Mouse (Mus musculus) left cerebral cortex, postnatal 10 days (tissue): Measurements from ENCODE around the gene Erp27. TPM values are rescaled to one million over a fixed set of nuclear protein-coding genes. Genes with fewer than 3 reads are reported as not detected.
A peak's percentile ranks its signal among the peaks of the same experiment; 100 is the strongest.

ENCODE experiments used
- DNase-seq, 2 experiments: peaks; one replicate each; pipeline ENCODE4 v3.0.0; 2021 to 2022; ENCODE audit warnings: low spot score in 2 of 2, mixed read lengths in 1 of 2; ENCODE audit errors: extremely low spot score in 1 of 2
- intact Hi-C: fragments of 180-260 bp; cut with DNase I; formaldehyde crosslinking; loops from one replicate; pipeline ENCODE4 v1.15.1; 2025
- total RNA-seq, 2 experiments: library from RNA; stranded (reverse); gene quantifications; 2 replicates each; pipeline ENCODE4 v1.2.3; 2021

The Erp27 gene
- total RNA-seq, 2 experiments from 2014 or later = 0.69 TPM; not detected in 1

DNA sequence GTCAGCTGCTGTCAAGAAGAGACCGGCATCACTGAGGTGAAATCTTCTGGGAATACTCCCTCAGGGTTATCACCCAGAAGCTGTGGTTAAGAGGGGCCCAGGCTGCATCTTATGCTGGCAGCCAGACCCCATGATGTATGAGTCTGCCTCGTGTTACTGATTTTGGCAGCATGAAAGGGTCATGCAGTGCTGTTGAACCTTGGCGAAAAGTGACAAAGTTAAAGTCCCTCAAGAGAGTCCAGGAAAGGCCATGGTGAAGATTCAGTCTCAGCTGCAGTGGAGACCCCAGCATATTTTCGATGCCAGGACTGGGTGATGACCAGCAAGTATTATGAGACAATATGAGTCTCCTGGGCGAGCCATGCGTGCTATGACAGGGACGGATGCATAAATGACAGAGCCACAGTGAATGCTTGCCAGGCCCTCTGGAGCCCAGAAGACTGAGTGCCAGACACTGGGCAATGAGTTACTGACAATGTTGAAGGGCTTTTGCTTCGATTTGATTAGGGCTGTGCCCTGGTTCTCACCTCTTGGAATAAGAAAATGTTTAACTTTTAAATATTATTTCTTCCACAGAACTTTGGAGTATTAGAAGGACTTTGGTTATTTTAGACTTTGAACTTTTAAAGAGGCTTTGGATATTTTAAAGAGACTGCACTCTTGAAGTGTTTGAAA is 6.1 kb downstream of the Erp27 start:
- intact Hi-C loops = no loop called here
- DNase-seq = no peak

DNA sequence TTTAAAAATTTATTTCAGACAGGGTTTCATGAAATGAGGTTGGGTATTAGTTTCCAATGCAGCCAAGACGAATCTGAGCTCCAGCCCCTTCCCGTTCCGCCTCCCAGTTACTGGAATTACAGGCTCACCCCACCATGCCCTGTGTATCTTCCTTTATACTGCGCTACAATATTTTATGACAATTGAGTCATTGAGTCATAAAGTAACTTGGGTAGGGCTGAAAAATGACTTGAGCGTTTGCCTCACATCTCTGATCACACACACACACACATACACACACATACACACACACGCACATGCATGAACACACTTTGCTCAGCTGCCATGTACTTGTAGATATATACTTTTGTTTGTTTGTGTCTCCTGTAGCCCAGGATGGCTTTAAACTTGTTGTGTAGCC is 7.7 kb downstream of the Erp27 start:
- DNase-seq = no peak
- intact Hi-C loops = no loop called here

DNA sequence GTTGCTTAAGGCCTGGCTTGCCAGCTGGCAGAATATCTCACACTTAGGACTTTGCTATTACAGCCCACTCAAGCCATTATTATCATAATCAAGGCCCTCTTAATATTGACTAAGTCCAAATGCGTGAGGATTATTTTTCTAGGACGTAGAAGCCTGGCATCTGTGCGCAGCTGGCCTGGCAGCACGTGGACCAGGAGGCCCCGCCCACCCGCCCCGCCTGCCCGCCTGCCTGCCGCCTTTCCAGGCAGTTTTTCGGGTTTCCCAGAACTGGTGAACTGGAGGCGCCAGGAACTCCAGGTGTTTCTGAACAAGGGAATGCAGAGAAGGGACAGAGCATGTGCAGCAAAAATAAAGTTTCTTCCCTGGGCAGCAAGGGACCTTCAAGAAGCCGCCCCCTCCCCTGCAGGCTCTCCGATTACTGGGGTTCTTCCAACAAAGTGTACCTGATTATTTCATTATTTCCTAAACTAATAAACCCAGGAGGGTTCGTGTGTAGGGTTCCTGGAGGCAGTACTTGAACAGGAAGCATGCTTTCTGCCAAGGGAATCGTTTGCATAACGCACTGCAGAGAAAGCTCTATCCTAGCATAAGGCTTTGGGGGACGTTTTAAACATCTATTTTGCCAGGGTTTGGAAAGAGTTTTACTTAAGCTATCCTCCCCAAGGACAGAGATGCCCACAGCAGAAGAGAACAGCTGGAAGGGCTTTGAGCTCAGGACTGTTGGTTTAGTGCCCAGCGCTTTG is 8.4 kb downstream of the Erp27 start:
- no peak for DNase-seq
- intact Hi-C loops = no loop called here

DNA sequence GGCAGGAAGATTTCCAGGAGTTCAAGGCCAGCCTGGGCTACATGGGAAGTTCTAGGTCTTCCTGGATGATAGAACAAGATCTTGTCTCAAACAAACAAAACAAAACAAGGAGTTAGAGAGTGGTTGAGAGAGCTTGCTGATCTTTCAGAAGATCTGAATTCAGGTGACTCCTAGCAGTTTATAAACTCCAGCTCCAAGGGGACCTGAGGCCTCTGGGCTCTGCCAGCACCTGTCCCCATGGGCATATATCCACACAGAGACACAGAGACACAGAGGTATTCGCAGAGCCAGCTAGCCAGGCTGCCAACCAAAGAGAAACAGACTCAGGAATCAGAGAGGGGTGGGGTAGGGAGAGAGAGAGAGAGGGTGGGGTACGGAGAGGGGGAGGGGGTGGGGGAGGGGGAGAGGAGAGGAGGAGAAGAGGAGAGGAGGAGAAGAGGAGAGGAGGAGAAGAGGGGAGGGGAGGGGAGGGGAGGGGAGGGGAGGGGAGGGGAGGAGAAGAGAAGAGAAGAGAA is 9.2 kb downstream of the Erp27 start:
- intact Hi-C loops = no loop called here
- no peak for DNase-seq

DNA sequence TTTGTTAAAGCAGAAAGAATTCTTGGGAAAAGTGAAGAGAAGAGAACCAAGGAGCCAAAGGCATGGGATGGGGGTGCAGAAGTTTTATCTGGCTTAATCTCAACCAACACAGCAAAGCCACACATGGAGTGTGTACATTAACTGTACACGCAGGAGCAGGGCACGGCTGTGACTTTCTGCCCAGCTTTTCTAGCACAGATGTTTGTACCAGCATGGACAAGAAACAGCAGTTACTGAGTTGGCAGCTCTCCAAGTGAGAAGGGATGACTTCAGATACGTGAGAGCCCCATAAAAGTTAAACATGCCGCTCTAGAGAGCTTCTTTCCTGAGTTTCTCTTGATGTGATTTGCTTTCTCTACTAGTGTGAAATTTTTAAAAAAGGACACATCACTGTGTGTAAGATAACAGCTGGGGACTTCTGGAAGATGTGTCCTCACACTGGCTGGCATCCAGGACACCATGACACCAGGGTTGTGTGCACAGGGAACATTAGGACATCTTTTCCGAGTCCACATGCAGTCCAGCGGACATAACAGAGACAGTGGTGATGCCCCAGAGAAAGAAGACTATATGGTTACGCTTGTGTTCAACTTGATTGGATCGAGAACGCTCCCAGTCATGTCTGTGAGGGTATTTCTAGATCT is 11.6 kb downstream of the Erp27 start:
- intact Hi-C loops = no loop called here
- DNase-seq = peak in 1 of 2 experiments; percentile 27

DNA sequence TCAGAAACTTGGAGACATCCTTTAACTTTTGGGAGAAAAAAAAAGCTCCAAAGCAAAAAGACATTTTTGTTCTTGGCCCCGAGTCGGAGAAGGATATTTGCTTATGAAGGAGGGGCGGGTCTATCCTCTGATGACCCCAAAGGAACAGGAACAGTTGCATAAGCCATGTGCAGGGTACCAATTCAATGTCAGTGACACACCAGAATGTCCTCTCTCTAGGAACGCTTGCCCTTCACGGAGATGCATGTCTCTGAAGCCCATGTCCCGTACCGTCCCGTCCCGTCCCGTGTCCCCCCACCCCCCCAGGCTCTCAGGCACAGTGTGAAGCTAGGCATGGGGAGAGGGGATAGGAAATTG is 15.1 kb downstream of the Erp27 start:
- intact Hi-C loops = no loop called here
- no peak for DNase-seq

DNA sequence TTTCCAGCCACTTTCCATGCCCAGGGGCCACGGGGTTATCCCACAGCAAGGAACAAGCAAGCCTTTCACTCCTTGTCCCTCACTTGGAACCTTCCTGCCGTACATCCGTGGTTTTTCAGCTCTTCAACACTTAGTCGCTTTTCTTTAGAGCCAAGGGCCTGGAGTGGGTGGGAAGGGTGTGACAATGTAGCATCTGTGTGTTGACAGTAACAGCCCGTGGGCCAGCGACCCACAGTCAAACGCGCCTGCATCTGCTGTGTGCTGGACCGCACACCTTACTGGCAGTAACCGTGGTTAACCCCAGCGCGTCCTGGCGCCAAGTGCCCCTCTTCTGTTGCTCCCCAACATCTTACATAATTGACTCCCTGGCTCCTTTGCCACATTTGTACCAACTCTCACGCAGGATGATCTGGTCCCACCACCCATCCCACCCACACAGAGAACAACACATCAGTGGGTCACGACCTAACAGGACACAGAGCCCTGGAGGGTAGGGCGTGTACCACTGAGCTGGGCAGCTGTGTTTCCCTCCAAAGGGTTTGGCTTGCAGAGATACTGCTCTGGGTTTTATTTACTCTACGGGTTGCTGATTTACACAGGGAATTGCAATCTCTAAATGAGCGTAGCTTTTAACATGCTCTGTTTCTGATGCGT is 15.6 kb downstream of the Erp27 start:
- intact Hi-C loops = no loop called here
- no peak for DNase-seq

DNA sequence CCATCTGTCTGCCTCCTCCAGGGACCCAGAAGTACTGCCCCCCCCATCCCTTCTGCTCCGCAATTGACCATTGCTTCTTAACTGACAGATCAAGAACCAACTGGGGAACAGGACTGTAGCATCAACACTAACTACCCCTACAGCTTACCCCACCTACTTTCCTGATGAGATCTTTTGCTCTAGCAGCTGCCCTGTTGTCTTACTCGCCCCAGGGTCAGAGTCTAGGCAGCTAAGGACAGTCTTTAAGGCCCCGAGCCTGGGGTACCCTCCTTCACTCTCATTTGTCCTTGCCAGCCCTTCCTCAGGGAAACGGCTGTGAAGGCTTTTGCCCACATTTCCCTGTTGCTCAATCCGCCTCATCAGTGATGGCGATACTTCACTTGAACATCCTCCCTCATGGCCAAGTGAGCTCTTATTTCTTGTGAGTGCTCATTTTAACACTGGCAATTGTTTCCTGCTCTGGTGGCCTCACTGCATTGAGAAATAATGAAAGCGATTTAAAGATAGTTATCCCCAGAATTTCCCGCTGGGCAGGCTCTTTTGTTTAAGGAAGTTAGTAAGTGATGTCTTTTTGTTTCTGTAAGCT is 18.0 kb downstream of the Erp27 start:
- intact Hi-C loops = no loop called here
- no peak for DNase-seq

DNA sequence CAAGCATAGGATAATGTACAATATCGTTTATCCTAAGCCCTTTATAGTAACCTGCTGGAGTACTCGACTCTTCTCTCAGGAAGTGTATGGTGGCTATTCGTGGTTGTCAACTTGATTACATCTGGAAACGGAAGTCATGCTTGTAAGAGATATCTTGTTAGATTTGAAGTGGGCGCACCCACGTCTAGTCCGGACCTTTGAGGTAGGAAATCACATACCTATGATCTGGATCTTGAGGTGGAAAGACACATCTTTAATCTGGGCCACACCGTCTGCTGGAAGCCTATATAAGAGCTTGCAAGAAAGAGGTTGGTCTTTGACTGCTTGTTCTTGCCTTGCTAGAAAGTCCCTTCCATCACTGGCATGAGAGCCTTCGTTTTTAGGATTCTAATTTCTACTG is 19.5 kb downstream of the Erp27 start:
- intact Hi-C loops = no loop called here
- DNase-seq = no peak

DNA sequence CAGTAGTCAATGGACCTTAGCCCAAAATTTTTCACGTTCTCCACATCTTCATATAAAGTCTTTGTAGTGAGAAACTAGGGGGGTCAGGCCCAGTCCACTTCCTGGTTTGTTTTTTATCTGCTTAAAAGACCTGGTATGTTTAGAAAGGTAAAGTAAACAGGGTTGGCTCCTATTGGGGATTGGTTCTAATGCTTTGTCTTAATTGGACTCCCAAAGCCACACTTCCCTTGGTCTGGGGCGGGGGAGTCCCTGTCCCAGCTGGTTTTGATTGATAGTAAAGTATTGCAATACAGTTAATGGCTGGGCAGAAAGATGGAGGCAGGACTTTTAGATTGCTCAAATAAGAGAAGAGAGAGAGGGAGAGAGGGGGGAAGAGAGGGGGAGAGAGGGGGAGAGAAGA is 21.0 kb downstream of the Erp27 start:
- DNase-seq = no peak
- intact Hi-C loops = no loop called here

DNA sequence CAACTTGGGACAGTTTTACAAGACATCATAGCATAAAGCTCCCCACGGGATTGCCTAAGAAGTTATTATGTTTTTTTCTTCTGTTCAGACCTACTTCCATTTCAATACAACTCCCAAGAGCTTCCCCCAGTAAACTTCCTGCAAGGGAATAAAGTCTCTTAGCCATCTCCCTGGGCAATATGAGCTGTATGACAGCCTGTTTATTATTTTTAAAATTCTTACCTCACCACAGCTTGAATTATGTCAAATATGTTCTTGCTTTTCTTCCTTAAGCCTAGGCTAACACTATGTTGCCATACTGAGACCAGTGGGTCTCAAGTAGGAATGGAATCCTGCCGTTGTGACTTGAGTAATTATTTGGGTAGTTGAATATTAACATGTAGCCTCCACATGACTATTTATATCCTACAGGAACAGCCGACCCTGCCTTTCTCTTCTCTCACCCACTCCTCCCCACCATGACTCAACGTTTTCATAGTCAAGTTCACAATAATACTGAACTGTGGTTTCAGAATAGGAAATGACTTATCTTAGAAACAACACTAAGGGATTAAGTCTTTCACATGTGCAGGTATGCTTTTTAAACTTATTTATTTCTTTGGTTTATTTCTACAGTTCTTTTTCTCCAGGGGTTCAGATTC is 21.5 kb downstream of the Erp27 start:
- DNase-seq = no peak
- intact Hi-C loops = no loop called here

DNA sequence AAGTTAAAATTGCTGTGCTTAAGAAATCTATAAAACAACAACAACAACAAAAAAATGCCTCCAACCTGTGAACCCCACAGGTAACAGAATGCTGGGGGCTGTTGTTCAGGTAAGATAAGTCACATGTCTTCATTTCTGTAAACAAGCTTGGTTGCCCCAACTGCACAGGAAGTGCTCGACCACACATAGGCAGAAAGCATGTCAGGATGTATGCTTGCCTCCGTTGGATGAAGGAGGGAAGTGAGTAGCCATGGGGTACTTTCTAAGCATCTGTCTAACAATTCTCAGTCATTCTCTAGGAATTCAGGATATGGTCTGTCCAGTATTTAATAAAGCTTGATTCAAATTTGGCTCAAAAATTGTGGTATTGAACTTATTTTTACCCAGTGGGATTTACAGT is 23.0 kb downstream of the Erp27 start:
- intact Hi-C loops = no loop called here
- DNase-seq = no peak

DNA sequence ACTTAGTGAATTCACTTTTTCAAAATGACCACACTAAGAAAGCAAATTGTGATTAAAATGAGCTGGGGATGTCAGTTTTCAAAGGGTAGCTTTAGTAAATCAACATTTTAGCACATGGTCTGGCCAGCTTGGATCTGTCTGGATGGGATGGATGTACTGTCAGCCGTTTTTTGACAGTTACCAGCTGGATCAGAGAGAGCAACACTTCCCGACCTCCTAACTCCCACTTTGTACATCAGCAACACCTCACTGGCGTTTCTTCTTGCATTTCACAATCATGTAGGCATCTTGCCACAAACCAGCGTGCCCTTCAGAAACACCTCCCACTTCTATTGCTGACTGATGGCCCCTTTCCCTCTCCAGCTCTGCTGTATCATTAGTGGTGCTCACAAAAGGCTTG is 23.8 kb downstream of the Erp27 start:
- intact Hi-C loops = no loop called here
- no peak for DNase-seq

DNA sequence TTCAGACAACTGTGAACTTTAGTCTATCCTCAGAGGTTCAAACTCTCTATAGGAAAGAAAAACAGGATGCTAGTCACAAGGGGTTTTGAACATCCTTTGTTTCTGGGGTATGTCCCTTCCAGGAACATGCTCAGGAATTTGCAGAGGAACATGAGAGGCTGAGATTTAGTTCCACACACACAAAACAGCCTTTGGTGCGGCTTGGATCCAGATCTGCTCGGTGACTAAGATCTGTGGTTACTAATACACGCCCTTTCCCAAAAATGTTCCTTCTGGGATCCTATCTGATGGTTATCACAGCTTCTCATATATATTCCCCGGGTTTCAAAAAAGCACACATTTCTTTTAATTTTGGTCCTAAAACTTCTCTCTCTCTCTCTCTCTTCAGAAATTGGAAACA is 24.2 kb downstream of the Erp27 start:
- intact Hi-C loops = no loop called here

DNA sequence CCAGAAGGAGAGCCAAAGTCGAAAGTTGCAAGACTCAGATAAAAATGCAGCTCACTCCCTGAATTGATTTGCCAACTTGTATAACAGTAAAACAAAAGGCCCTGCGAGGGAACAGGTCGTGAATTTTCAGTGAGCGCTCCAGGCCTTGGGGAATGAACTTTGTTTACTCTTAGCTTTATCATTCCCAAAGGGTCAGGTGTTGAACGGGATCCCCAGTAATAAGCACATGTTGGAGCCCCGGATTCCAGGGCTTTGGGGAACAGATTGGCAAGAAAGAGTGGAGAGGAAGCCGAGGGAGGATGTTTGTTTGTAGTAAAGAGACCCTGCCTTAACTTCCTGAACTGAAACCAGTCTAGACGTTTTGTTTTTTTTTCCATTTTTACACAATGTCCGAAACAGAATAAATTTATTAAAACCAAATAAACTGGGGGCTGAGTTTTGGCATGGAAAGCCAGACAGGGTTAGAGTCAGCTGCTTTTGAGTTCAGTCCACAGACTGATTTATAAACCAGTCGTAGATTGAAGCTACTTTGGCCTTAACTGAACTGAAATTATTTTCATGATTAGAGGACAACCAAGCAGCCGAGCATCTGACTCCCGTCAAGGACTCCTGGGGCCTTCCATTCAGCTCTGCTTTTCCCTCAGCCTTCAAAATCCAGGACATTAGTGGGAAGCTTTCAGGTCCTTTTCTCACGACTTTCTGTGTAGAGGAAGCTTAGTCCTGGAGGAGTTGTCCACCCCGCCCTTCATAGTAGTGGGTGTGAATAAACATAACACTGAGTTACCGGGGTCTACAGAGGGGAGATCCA is 27.2 kb downstream of the Erp27 start:
- intact Hi-C loops = no loop called here
- DNase-seq = no peak

More for the DNA sequence above, 24.2 kb downstream of the Erp27 start:
- DNase-seq = no peak

DNA sequence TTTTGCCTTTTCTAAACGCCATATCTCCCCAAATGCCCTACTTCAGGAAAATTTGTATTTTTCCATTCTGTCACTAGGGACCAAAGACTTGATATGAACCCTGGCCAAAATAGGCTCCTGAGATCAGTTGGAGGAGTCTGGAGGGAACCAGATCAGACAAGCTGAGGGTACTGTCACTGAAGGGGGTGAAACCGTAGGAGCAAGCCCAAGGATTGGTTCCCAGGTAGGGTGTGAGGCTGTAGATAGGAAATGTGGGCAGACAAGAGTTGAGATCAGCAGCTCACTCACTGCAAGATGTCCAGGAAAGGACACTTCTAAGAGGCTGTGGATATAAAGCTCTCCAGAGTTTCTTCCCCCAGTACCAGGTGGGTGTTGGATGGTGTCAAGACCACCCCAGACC is 30.0 kb downstream of the Erp27 start:
- intact Hi-C loops = no loop called here
- DNase-seq = no peak

DNA sequence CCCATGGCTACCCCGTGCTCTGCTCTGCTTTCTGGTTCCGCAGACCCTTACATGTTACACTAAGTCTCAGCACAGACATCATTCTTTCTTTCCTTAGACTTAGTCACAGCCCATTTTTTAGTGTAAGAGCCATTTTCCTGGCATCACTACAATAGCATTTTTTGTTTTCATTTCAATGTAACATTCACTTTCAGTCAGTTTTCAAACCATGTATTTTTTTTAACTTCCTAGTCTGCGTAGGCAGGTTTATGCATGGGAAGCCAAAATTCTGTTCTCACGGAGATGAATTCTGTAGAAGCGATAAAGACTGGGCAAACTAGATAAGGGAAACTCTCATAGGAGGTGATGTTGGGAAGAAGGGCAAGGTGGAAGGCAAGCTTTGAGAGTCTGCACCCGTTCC is 32.4 kb downstream of the Erp27 start:
- intact Hi-C loops = no loop called here
- no peak for DNase-seq

DNA sequence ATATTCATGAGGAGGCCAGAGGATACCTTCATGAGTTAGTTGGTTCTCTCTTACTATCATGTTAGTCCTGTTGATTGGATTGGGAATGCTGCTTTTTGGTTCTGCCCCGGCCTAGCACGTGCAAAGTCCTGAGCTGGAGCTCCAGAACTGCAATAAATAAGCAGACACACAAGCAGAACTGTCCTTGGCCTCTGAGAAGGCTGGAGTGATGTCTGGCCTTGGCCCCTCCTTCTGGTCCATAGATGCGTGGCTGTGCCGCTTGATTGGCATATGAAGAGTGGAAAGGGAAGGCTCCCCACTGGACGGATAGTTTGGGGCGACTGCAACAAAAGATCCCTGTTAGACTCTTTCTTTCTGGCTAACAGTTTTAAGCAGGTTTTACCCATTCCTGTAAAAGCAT is 32.9 kb downstream of the Erp27 start:
- intact Hi-C loops = no loop called here

More for the DNA sequence above, 32.9 kb downstream of the Erp27 start:
- no peak for DNase-seq
